Mouse (Mus musculus): ENCODE measurements around the gene Nbeal2. TPM values are rescaled to one million over a fixed set of nuclear protein-coding genes. Genes with fewer than 3 reads are reported as not detected.

Gene Nbeal2
- total and polyA plus RNA-seq, 2 experiments from 2014 or later = 4.0 to 11.5 TPM

DNA sequence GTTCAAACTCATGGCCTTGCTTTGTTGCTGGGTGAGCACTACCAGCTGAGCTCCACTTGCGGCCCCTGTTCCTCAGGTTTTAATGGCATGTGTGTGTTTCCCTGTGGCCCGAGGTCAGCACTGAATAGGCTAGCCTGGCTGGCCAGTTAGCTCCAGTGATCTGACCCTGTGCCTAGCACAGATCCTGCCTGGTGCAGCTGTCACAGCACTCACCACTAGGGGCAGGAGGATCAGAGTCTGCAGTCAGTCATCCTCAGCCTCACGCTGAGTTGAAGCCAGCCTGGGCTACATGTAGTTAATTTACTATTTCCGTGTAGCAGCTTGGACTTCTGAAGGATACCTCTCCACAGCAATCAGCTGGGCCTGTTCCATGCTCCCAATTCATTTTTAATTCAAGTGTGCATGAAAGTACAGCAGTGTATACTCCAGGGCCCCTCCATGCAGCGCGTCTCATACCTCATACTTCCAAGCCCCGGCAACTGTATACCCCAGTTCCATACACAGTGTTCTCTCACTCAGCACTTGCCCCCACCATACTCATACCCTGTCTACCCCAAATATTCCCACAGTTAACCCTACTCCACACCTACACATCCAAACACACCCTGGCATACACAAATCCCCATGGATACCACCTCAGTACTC is 18.6 kb upstream of the Nbeal2 start:
- Histone ChIP-seq H3K4me3 (ENCODE audit: low read depth, low read length) (no peak overlapping the region), H3K36me3 (ENCODE audit: insufficient read depth, low read length) (no peaks in the 10 kb centered on the region), H3K27ac (ENCODE audit: low read depth, low read length) (no peak overlapping the region), H3K4me1 (ENCODE audit: insufficient read depth, low read length) (no peaks in the 10 kb centered on the region), H3K27me3 (ENCODE audit: insufficient read depth, low read length) (no peaks in the 10 kb centered on the region), H3K4me2 (ENCODE audit: low read depth, low read length, poor library complexity, severe bottlenecking) (no peak overlapping the region), H3K9me3 (ENCODE audit: low read length) (no peaks in the 10 kb centered on the region), H3K9ac (replicated peaks; ENCODE audit: low read length, poor library complexity, severe bottlenecking) (no peak overlapping the region)
- 54% methylated on average over 7 of the region's 7 CpGs for WGBS
- ATAC-seq (ENCODE audit: low FRiP score) (peak; percentile 34; the same call in 1 of the 2 replicates), DNase-seq (ENCODE audit: low spot score) (peak; percentile 17)
- peak; percentile 66 for TF ChIP-seq CTCF (IDR thresholded peaks at IDR 0.05)

GRCm38 (mm10) chr9:110669785-110670184 is 15.8 kb upstream of the Nbeal2 start:
- Histone ChIP-seq H3K4me1 (ENCODE audit: insufficient read depth, low read length) (no peaks in the 10 kb centered on the region), H3K9ac (replicated peaks; ENCODE audit: low read length, poor library complexity, severe bottlenecking) (no peak overlapping the region), H3K9me3 (ENCODE audit: low read length) (no peaks in the 10 kb centered on the region), H3K4me2 (ENCODE audit: low read depth, low read length, poor library complexity, severe bottlenecking) (no peak overlapping the region), H3K27me3 (ENCODE audit: insufficient read depth, low read length) (no peaks in the 10 kb centered on the region), H3K27ac (ENCODE audit: low read depth, low read length) (no peak overlapping the region), H3K4me3 (ENCODE audit: low read depth, low read length) (no peak overlapping the region), H3K36me3 (ENCODE audit: insufficient read depth, low read length) (no peaks in the 10 kb centered on the region)
- no peak for TF ChIP-seq CTCF (IDR thresholded peaks at IDR 0.05)
- DNase-seq (ENCODE audit: low spot score) = no peak
- no peak for ATAC-seq (ENCODE audit: low FRiP score)
- WGBS = 90% methylated on average over 5 of the region's 5 CpGs

DNA sequence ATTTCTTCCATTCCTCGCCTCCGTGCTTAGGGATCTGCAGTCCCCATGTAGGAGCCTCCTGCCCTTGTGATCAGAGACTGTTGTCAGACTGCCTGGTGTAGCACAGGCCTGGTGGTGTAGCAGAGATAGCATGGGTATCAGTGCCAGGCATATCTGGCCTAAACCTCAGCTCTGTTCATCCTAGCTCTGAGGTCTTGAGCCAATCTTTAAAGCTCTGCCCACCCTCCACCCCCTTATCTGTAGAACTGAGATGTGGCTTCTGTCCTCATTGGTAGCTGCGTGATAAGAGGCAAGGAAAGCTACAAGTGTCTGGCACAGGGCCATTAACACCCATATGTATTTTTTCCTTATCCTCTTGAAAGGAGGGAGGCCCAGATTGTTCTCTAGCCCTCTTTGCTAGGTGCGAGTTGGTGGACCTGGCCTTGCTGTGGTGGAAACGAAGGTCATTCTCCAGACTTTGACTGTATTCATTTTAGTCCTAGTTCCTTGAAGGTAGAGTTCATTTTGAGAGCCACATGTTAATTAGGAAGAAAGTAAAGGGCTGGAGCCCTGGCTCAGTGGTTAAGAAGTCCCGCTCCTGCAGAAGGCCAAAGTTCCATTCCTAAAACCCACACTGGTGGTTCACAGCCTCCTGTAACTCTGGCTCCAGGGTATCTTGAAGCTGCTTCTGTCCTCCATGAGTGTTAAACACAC is 14.8 kb upstream of the Nbeal2 start:
- Histone ChIP-seq H3K4me3 (ENCODE audit: low read depth, low read length) (no peak overlapping the region), H3K9ac (replicated peaks; ENCODE audit: low read length, poor library complexity, severe bottlenecking) (no peak overlapping the region), H3K9me3 (ENCODE audit: low read length) (no peaks in the 10 kb centered on the region), H3K27me3 (ENCODE audit: insufficient read depth, low read length) (no peaks in the 10 kb centered on the region), H3K4me2 (ENCODE audit: low read depth, low read length, poor library complexity, severe bottlenecking) (no peak overlapping the region), H3K27ac (ENCODE audit: low read depth, low read length) (no peak overlapping the region), H3K36me3 (ENCODE audit: insufficient read depth, low read length) (no peaks in the 10 kb centered on the region), H3K4me1 (ENCODE audit: insufficient read depth, low read length) (no peaks in the 10 kb centered on the region)
- no peak for TF ChIP-seq CTCF (IDR thresholded peaks at IDR 0.05)
- no peak for DNase-seq (ENCODE audit: low spot score)
- no peak for ATAC-seq (ENCODE audit: low FRiP score)
- WGBS = 94% methylated on average over 6 of the region's 6 CpGs

DNA sequence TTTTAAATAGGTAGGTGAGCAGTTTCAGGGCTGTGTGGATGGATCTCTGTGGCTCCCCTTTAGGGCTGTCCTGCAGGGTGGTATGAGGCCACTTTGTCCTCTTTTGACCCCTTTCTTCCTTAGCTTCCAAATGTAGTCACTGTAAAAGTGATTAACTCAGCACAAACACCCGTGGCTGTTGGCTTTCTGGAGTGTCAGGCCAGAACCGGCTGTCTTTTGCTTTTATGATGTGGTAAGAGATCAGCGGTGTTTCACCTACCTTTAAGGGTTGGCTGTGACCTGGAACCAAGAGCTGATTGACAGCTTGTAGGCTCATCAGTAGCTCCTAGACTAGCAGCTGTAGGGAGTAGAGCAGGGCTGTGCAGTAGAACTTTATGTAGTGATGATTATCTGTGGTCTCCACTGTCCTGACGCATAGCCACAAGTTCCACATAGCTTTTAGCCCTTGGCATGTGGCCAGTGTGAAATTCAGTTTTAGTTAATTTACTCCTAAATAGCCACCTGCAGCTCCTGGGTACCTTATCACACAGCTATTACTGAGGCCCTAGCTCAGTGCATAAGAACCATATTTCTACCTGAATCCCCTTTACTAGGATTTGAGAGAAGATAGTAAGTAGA is 13.4 kb upstream of the Nbeal2 start:
- Histone ChIP-seq H3K9me3 (ENCODE audit: low read length) (no peaks in the 10 kb centered on the region), H3K4me2 (ENCODE audit: low read depth, low read length, poor library complexity, severe bottlenecking) (no peak overlapping the region), H3K4me1 (ENCODE audit: insufficient read depth, low read length) (no peaks in the 10 kb centered on the region), H3K27me3 (ENCODE audit: insufficient read depth, low read length) (no peaks in the 10 kb centered on the region), H3K9ac (replicated peaks; ENCODE audit: low read length, poor library complexity, severe bottlenecking) (no peak overlapping the region), H3K4me3 (ENCODE audit: low read depth, low read length) (no peak overlapping the region), H3K27ac (ENCODE audit: low read depth, low read length) (no peak overlapping the region), H3K36me3 (ENCODE audit: insufficient read depth, low read length) (no peaks in the 10 kb centered on the region)
- DNase-seq (ENCODE audit: low spot score) = no peak
- WGBS = 80% methylated on average over 4 of the region's 4 CpGs
- ATAC-seq (ENCODE audit: low FRiP score) = no peak
- no peak for TF ChIP-seq CTCF (IDR thresholded peaks at IDR 0.05)

DNA sequence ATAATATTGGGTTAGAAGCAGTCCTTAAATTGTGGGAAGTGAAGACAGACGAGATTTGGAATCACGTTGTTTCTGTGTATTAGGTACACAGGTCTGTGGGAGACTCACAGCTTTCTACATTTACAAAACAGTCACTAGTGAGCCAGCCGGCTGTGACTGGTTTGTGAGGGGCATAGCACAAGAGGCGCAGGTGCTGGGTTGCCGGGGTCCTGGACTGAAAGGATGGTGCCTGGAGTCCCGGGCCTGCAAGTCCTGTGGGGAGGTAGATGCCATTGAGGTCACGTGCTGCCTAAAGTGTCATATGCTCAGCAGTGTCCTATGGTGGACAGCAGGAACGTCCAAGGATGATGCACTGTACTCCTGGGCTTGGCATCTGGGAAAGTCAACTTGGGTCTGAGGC is 12.4 kb upstream of the Nbeal2 start:
- Histone ChIP-seq H3K4me1 (ENCODE audit: insufficient read depth, low read length) (no peaks in the 10 kb centered on the region), H3K27ac (ENCODE audit: low read depth, low read length) (no peak overlapping the region), H3K36me3 (ENCODE audit: insufficient read depth, low read length) (no peaks in the 10 kb centered on the region), H3K9me3 (ENCODE audit: low read length) (no peaks in the 10 kb centered on the region), H3K4me2 (ENCODE audit: low read depth, low read length, poor library complexity, severe bottlenecking) (no peak overlapping the region; the same call in 1 of the 2 replicates), H3K4me3 (ENCODE audit: low read depth, low read length) (no peak overlapping the region), H3K9ac (replicated peaks; ENCODE audit: low read length, poor library complexity, severe bottlenecking) (no peak overlapping the region), H3K27me3 (ENCODE audit: insufficient read depth, low read length) (no peaks in the 10 kb centered on the region)
- 34% methylated on average over 8 of the region's 8 CpGs for WGBS
- DNase-seq (ENCODE audit: low spot score) = no peak
- TF ChIP-seq CTCF (IDR thresholded peaks at IDR 0.05) = no peak
- no peak for ATAC-seq (ENCODE audit: low FRiP score)

GRCm38 (mm10) chr9:110665912-110666311 is 12.0 kb upstream of the Nbeal2 start:
- TF ChIP-seq CTCF (IDR thresholded peaks at IDR 0.05) = no peak
- Histone ChIP-seq H3K9me3 (ENCODE audit: low read length) (no peaks in the 10 kb centered on the region), H3K27me3 (ENCODE audit: insufficient read depth, low read length) (no peaks in the 10 kb centered on the region), H3K27ac (ENCODE audit: low read depth, low read length) (no peak overlapping the region), H3K36me3 (ENCODE audit: insufficient read depth, low read length) (no peaks in the 10 kb centered on the region), H3K9ac (replicated peaks; ENCODE audit: low read length, poor library complexity, severe bottlenecking) (no peak overlapping the region), H3K4me2 (ENCODE audit: low read depth, low read length, poor library complexity, severe bottlenecking) (no peak overlapping the region), H3K4me3 (ENCODE audit: low read depth, low read length) (no peak overlapping the region), H3K4me1 (ENCODE audit: insufficient read depth, low read length) (no peaks in the 10 kb centered on the region)
- no peak for DNase-seq (ENCODE audit: low spot score)
- no peak for ATAC-seq (ENCODE audit: low FRiP score)
- WGBS = 35% methylated on average over 4 of the region's 4 CpGs
